Mouse (Mus musculus): ENCODE data around the gene Nebl. TPM values are rescaled to one million over a fixed set of nuclear protein-coding genes. Genes with fewer than 3 reads are reported as not detected.

Gene Nebl
- polyA plus RNA-seq, 1 experiment from 2014 or later: 42.5 TPM

DNA sequence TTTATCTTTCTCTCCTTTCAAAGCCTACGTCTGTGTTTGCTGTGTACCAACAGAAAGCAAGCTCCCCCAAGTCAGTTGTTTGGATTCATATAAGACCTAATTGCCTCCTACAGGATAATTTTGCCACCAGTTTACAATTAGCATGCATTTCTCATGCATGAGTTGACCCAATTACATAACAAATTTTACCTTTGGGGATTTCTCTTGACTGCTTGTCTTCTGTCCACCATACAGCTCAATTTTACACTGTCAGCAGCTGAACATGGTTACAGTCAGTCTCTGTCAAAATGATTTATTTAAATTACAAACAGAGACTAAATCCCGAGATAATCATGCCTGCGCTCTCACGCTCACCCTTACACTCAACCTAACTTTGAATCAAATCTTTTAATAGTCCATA lies 206.1 kb downstream of the Nebl start:
- ATAC-seq (ENCODE audit: insufficient read depth) (no peak), DNase-seq (no peak)
- Histone ChIP-seq H3K36me3 (ENCODE audit: insufficient read depth) (no peaks in the 10 kb centered on the region), H3K4me1 (ENCODE audit: insufficient read depth) (no peaks in the 10 kb centered on the region), H3K9ac (no peak overlapping the region), H3K27me3 (ENCODE audit: insufficient read depth, low read length) (no peaks in the 10 kb centered on the region), H3K4me2 (no peak overlapping the region), H3K4me3 (ENCODE audit: low read depth, low read length) (no peak overlapping the region), H3K9me3 (ENCODE audit: low read depth, low read length) (no peaks in the 10 kb centered on the region), H3K27ac (ENCODE audit: low read depth) (no peak overlapping the region)
- WGBS: 51% methylated on average over 4 of the region's 4 CpGs
- TF ChIP-seq CTCF (IDR thresholded peaks at IDR 0.05; ENCODE audit: low read depth): no peak

DNA sequence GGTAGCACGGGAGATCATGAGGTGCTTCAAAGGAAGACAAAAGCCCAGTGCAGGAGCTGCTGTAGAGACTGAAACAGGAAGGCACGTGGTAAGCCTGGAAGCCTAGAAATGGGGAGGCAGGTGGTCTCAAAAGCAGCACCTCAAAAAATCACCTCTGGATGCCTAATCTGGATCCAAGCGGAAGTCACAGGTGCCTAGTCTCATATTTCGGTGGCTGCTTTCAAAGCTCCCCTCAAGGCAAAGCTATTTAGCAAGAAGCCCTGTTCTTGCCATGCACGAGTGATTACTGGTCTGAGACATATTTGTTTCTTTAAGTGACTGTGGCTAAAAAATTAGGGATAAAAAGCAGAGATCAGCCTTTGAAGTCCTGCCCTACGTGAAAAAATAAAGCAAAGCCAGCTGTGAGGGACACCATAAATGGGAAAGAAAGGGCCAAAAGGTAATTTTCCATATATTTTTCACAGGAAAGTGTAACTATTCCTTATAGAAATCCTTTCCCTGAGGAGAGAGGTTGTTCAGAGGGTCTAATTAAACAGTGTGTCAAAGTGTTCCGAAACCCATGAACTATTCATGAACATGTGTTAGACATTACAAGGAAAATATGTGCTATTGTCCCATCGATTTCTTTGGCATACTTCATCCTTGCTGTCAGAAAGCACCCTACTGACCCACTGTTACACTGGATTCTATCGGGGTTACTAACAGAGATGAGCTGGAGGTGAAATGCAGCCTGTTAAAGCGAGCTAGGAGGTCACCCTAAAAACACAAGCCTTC lies 206.9 kb downstream of the Nebl start:
- Histone ChIP-seq H3K4me3 (ENCODE audit: low read depth, low read length) (no peak overlapping the region), H3K4me1 (ENCODE audit: insufficient read depth) (no peaks in the 10 kb centered on the region), H3K27ac (ENCODE audit: low read depth) (no peak overlapping the region), H3K9ac (no peak overlapping the region), H3K36me3 (ENCODE audit: insufficient read depth) (no peaks in the 10 kb centered on the region), H3K27me3 (ENCODE audit: insufficient read depth, low read length) (no peaks in the 10 kb centered on the region), H3K4me2 (no peak overlapping the region), H3K9me3 (ENCODE audit: low read depth, low read length) (no peaks in the 10 kb centered on the region)
- DNase-seq (no peak), ATAC-seq (ENCODE audit: insufficient read depth) (no peak)
- TF ChIP-seq CTCF (IDR thresholded peaks at IDR 0.05; ENCODE audit: low read depth): no peak
- 49% methylated on average over 10 of the region's 10 CpGs for WGBS

DNA sequence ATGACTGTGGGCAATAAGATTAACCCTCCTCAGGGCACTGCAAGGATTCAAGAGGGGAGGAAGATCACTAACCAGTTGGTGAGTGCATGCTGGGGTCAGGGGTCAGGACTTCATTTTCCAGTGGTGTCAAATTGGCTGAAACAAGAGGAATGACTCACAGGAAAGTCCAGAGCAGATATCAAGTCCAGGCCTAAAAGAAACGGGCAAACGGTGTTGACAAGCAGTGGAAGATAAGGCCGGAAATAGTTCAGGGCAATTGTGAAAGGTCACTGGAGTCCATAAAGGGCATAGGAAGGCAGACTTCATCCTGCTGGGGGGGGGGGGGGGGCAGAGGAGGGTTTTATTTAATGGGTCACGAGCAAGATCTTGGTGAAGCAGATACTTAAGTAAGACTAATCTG lies 207.5 kb downstream of the Nebl start:
- Histone ChIP-seq H3K9ac (no peak overlapping the region), H3K36me3 (ENCODE audit: insufficient read depth) (no peaks in the 10 kb centered on the region), H3K4me2 (no peak overlapping the region), H3K27ac (ENCODE audit: low read depth) (no peak overlapping the region), H3K4me3 (ENCODE audit: low read depth, low read length) (no peak overlapping the region), H3K4me1 (ENCODE audit: insufficient read depth) (no peaks in the 10 kb centered on the region), H3K9me3 (ENCODE audit: low read depth, low read length) (no peaks in the 10 kb centered on the region), H3K27me3 (ENCODE audit: insufficient read depth, low read length) (no peaks in the 10 kb centered on the region)
- DNase-seq: no peak
- no peak for ATAC-seq (ENCODE audit: insufficient read depth)
- 25% methylated on average over 4 of the region's 4 CpGs for WGBS
- TF ChIP-seq CTCF (IDR thresholded peaks at IDR 0.05; ENCODE audit: low read depth): no peak

DNA sequence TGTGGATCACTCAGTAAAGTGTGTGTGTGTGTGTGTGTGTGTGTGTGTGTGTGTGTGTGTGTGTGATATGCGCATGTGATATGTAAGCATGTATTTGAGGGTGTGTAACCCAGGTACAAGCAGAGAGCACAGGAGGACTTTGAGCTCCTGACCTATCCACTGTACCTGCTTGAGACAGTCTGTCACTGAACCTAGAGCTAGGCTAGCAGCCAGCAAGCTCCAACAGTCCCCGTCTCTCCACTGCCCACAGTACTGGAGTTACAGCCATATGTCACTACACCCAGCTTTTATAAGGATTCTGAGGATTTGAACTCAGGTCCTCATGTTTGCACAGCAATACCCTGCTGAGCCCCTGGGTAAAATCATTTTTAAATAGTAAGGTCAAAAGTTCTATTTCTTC lies 215.6 kb downstream of the Nebl start:
- 91% methylated on average over 2 of the region's 2 CpGs for WGBS
- Histone ChIP-seq H3K4me3 (ENCODE audit: low read depth, low read length) (no peak overlapping the region), H3K36me3 (ENCODE audit: insufficient read depth) (no peaks in the 10 kb centered on the region), H3K4me2 (no peak overlapping the region), H3K9ac (no peak overlapping the region), H3K9me3 (ENCODE audit: low read depth, low read length) (no peaks in the 10 kb centered on the region), H3K27me3 (ENCODE audit: insufficient read depth, low read length) (no peaks in the 10 kb centered on the region), H3K4me1 (ENCODE audit: insufficient read depth) (no peaks in the 10 kb centered on the region), H3K27ac (ENCODE audit: low read depth) (no peak overlapping the region)
- TF ChIP-seq CTCF (IDR thresholded peaks at IDR 0.05; ENCODE audit: low read depth): no peak
- ATAC-seq (ENCODE audit: insufficient read depth): no peak; the same call in 1 of the 2 replicates
- no peak for DNase-seq

DNA sequence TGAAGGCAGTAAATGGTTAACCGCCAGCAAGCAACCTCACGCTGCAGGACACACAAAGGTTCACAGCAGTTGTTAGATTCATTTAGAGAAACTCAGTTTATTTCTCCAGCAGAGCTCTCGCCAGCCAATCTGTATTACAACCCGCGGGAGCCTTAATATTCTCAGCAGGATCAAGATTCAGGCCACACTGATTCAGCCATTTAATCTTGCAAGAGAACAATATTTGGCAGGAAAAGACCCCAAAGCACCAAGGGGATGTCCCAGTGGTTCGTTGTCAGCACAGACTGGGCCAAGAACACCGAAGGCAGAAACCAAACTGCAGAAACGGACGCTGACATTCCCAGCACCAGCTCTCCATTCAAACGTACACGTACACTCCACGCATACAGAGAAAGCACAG lies 216.5 kb downstream of the Nebl start:
- H3K4me1 ChIP-seq (ENCODE audit: insufficient read depth): no peaks in the 10 kb centered on the region
- ATAC-seq (ENCODE audit: insufficient read depth): no peak

DNA sequence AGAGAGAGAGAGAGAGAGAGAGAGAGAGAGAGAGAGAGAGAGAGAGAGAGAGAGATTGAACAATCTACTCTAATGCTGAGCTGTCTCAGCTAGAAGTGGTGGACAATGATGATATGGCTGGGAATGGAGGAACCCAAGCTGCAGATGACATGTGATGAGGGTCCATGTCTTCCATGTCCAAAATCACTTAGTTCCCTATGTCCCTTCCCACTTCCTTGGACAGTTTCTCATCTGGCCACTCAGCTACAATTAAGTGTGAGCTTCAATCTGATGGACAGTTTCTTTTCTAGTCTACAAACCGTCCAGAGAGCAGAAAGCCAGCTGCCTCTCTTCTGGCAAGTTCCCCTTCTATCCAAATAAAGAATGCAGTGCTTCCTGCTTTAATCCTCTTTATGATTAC lies 221.3 kb downstream of the Nebl start:
- Histone ChIP-seq H3K27ac (ENCODE audit: low read depth) (peak overlapping the region; percentile 88), H3K4me1 (ENCODE audit: insufficient read depth) (no peaks in the 10 kb centered on the region)
- ATAC-seq (ENCODE audit: insufficient read depth): peak; percentile 95

More for the DNA sequence above, 216.5 kb downstream of the Nebl start:
- no peaks in the 10 kb centered on the region for H3K27me3 ChIP-seq (ENCODE audit: insufficient read depth, low read length)
- peak overlapping the region; percentile 83 for H3K27ac ChIP-seq (ENCODE audit: low read depth)
- H3K36me3 ChIP-seq (ENCODE audit: insufficient read depth): no peaks in the 10 kb centered on the region
- WGBS: 48% methylated on average over 12 of the region's 12 CpGs
- H3K4me2 ChIP-seq: 0 out of 2 replicates have a peak overlapping the region, but pooled peaks have one; percentile 12
- H3K9me3 ChIP-seq (ENCODE audit: low read depth, low read length): no peaks in the 10 kb centered on the region
- H3K9ac ChIP-seq: no peak overlapping the region; the same call in 1 of the 2 replicates
- H3K4me3 ChIP-seq (ENCODE audit: low read depth, low read length): no peak overlapping the region
- TF ChIP-seq CTCF (IDR thresholded peaks at IDR 0.05; ENCODE audit: low read depth): no peak
- peak; percentile 43 for DNase-seq

DNA sequence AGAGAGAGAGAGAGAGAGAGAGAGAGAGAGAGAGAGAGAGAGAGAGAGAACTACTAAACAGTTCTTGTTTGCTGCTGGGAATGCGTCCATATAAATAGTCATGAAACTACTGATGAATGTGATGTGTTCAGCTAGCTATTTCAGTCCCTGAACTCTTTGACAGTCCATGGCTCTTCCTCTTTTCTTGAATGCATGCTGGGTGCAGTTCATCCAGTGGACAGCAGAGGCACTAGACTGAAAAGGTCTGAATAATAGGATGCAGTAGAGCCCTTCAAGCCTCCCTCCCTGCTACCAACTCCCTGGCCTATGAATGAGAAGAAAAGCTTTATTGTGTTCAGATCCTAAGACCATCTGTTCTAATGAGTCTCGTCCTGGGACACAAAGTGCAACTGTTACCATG lies 223.9 kb downstream of the Nebl start:
- no peak for DNase-seq
- no peak overlapping the region for H3K27ac ChIP-seq (ENCODE audit: low read depth)
- H3K9ac ChIP-seq: no peak overlapping the region
- no peaks in the 10 kb centered on the region for H3K36me3 ChIP-seq (ENCODE audit: insufficient read depth)
- H3K4me2 ChIP-seq: no peak overlapping the region
- no peaks in the 10 kb centered on the region for H3K27me3 ChIP-seq (ENCODE audit: insufficient read depth, low read length)
- 92% methylated on average over 2 of the region's 2 CpGs for WGBS
- no peaks in the 10 kb centered on the region for H3K4me1 ChIP-seq (ENCODE audit: insufficient read depth)
- no peaks in the 10 kb centered on the region for H3K9me3 ChIP-seq (ENCODE audit: low read depth, low read length)
- TF ChIP-seq CTCF (IDR thresholded peaks at IDR 0.05; ENCODE audit: low read depth): peak; percentile 45
- no peak overlapping the region for H3K4me3 ChIP-seq (ENCODE audit: low read depth, low read length)
- no peak for ATAC-seq (ENCODE audit: insufficient read depth)

More for the DNA sequence above, 221.3 kb downstream of the Nebl start:
- DNase-seq: peak; percentile 93
- Histone ChIP-seq H3K27me3 (ENCODE audit: insufficient read depth, low read length) (no peaks in the 10 kb centered on the region), H3K4me2 (no peak overlapping the region), H3K9ac (no peak overlapping the region), H3K4me3 (ENCODE audit: low read depth, low read length) (no peak overlapping the region), H3K36me3 (ENCODE audit: insufficient read depth) (no peaks in the 10 kb centered on the region), H3K9me3 (ENCODE audit: low read depth, low read length) (no peaks in the 10 kb centered on the region)
- TF ChIP-seq CTCF (IDR thresholded peaks at IDR 0.05; ENCODE audit: low read depth): no peak
- 27% methylated on average over 1 of the region's 1 CpGs for WGBS

Measured in lung, embryonic 14.5 days (tissue).